Mouse (Mus musculus): ENCODE measurements around the gene Cox4i2. TPM values are rescaled to one million over a fixed set of nuclear protein-coding genes. Genes with fewer than 3 reads are reported as not detected.

The Cox4i2 gene
- total RNA-seq, 2 experiments from 2014 or later: 0.20 TPM; not detected in 1

GRCm38 (mm10) chr2:152766387-152767123, 12.6 kb downstream of the Cox4i2 start:
- ATAC-seq (ENCODE audit: poor library complexity, severe bottlenecking): peak; percentile 94

DNA sequence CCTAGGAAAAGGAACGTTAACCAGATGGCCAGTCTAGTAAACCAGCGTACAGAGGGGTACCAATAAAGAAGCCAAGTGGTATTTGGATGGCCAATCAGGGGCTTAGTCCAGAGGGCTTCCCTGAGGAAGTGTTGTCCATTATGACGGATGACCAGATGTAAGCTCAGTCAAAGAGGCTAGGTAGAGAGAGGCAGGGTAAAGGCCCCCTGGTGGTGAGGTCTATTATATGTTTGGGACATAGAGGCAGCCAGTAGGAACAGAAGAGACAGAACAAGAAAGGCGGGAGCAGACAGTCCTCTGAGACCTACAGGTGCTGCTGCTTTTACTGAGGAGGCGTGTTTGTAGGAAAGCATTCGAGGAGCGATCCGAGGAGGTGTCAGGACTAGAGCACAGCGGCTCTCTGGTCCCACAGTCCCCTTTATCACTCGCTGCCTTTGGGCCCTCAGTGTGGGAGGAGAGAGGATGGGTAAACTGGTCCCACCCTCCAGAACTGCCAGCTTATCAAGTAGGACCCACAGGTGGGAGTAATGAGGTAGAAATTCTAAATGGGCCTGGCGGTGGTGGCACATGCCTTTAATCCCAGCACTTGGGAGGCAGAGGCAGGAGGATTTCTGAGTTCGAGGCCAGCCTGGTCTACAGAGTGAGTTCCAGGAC, 13.8 kb downstream of the Cox4i2 start:
- ATAC-seq (ENCODE audit: poor library complexity, severe bottlenecking): peak; percentile 82

DNA sequence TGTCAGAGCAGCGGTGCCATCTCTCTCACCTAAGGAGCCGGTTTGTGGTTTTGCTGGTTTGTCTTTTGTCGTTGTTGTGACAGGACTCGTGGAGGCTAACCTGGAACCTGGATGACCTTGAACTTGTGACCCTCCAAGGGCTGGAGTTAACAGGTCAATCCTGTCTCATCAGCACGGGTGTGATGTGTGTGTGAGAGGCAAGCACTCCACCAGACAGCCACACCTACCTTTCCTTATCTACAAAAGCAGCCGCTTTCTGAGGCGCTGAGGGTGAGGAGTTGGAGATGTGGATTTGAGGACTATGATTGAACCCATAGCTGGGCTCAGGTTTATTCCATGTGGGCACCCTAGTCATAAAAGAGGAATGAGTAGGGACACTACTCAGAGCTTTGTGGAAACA, 15.7 kb downstream of the Cox4i2 start:
- no peak for ATAC-seq (ENCODE audit: poor library complexity, severe bottlenecking)

DNA sequence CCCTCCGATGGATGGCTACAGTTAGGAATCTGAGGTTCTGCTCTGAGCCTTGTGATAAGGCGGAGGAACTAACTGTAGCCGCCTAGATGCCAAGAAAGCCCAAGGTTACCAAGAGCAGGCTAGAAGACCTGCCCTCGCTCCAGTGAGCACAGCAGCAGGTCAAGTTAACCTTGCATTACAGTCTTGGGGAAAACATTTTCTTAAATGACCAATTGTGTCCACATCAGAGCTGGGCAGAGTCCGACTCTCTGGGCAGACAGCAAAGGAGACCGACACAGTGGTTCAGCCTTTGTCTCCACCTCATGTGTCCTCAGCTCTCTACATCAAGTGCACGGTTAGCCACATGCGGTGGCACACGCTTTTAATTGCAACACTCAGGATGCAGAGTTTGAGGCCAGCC, 17.6 kb downstream of the Cox4i2 start:
- ATAC-seq (ENCODE audit: poor library complexity, severe bottlenecking): no peak

GRCm38 (mm10) chr2:152772231-152772630, 18.3 kb downstream of the Cox4i2 start:
- ATAC-seq (ENCODE audit: poor library complexity, severe bottlenecking): no peak

GRCm38 (mm10) chr2:152775357-152775756, 21.4 kb downstream of the Cox4i2 start:
- ATAC-seq (ENCODE audit: poor library complexity, severe bottlenecking): no peak

GRCm38 (mm10) chr2:152776019-152776418, 22.0 kb downstream of the Cox4i2 start:
- ATAC-seq (ENCODE audit: poor library complexity, severe bottlenecking): no peak

- ATAC-seq (ENCODE audit: poor library complexity, severe bottlenecking): no peak
These were observed 22.5 kb downstream of the Cox4i2 start for GRCm38 (mm10) chr2:152776435-152776834.

DNA sequence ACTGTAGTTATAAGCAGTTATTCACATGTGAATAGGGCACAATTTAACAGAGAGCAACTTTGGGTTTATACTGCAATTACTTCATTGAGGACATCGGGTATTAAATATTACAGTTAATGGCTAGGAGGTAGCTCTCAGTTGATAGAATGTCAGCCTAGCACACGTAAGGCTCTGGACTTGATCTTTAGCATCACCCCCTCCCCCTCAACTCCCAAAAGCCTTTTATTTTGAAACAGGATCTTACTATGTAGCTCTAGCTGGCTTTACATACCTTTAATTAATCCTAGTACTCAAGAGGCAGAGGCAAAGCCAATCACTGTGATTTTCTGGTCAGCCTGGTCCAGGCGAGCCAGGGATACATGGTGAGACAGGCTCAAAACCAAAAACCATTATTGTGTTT, 23.1 kb downstream of the Cox4i2 start:
- no peak for ATAC-seq (ENCODE audit: poor library complexity, severe bottlenecking)

GRCm38 (mm10) chr2:152780466-152780865, 26.5 kb downstream of the Cox4i2 start:
- no peak for ATAC-seq (ENCODE audit: poor library complexity, severe bottlenecking)

DNA sequence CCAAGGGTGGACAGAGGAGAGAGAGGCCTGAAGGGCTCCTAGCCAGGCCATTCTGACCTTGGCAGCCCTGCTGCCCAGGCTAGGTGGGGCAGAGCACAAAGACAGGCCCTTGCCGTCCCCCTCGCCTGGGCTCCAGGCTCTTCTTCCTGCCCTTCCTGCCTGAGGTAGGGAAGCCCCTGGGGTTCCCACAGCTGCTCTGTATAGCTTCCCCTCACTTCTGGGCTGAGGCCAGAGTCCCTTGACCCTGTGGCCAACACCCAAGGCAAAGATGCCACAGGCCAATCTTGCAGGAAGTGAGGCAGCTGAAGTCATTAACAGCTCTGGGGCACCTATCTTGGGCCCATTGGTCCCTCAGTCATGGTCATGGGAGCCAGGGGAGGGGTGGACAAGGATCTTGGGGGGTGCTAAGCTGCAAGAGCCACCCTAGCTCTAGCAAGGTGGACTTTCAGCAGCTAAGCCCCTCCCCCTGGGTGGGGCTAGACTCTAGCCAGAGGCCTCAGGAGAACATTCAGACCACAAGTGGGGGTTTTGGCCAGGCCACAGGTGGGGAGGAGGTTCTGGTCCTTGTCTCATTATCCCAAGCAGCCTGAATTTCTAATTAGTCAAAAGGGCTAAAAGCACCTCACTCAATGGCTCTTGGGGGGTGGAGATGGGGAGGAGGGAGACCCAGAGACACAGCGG, 27.2 kb downstream of the Cox4i2 start:
- ATAC-seq (ENCODE audit: poor library complexity, severe bottlenecking): peak; percentile 34

DNA sequence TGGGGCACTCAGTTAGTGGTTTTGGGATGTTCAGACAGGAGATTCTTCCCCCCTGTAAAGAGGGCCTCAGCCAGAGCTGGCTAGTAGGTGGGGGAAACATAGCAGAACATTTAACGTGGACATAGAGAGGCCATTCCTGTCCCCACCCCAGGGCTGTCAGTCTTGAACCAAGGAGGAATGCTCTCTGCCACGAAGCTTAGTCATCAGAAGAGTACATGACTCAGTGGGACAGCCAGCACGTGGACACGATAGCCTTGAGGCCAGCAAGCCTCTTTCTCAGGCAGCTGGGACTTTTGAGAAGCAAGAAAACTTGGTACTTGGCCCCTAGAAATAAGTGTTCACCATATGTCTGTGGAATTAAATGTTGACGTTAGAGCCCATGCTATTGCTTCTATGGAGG, 28.7 kb downstream of the Cox4i2 start:
- no peak for ATAC-seq (ENCODE audit: poor library complexity, severe bottlenecking)

DNA sequence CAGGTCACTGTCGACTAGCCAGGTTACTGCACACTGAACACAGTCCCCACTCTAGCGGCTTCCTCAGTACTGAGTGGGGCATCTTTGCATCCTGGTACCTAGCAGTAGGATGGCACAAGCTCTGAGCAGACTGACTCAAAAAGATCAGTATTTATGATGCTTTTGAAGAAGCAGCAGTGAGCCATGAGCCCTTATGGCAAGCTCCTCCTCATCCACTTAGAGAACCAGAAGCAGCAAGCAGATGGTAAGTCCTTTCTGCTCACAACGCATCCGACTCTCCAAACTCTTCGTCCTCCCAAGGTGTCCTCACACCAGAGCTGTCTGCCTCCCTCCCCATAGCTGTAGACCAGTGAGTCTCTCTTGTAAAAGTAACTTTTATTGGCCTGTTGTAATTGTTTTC, 29.3 kb downstream of the Cox4i2 start:
- ATAC-seq (ENCODE audit: poor library complexity, severe bottlenecking): no peak

DNA sequence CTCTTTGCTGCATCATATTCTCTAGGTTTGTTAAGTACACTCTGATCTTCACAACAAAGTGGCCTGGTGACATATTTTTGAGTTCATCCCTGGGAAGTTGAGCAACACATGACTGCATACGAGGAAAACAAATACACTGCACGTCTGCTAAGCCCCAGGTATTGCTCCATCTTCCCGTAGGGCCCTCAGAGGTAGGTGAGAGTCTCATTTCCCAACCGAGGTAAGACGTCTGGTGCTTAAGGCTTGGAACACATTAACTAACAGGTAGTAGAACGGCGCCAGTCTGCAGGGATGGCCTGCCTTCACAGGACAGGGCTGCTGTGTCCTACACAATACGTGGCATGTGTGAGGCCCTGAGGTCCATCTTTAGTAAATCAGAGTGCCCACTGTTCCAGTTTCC, 30.7 kb downstream of the Cox4i2 start:
- ATAC-seq (ENCODE audit: poor library complexity, severe bottlenecking): peak; percentile 28

DNA sequence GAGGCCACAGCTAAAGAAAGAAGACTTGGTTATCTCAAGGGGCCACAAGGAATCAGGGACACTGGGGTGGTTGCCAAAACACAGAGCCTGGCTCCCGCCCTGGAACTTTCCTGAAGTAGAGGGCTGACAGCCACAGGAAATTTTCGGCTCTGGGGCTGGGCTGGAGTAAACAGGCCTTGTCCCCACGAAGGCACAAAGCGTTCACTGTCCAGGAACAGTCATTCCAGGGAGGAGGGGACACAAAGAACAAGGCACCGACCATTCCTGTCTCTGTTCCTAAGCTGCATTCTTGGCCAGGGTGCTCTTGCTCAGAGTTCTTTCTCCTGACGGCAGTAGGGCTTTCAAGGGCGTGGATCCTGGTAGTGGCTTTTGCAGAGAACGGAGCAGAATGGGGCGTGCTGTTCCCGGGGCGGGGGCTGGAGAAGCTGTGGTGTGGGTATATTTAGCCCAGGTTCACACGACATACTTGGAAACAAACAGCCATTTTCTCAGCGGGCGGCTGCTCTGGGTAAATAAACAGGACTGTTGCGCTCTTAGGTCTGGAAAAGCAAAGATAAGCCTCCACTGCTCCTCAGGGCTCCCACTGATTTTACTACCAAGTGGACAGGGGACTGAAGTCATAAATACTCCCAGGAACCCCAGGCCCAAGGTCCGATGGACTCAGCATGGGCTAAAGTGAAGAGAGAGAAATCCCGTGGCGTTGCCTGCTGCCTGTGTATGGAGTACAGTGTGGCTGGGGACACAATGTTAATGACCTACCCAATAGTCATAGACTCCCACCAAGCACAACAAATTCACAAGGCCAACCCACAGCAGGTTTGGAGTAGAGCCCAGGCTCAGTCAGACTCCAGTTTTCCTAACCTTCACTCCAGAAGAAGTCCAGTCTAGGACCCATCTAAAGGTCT, 31.7 kb downstream of the Cox4i2 start:
- ATAC-seq (ENCODE audit: poor library complexity, severe bottlenecking): no peak

DNA sequence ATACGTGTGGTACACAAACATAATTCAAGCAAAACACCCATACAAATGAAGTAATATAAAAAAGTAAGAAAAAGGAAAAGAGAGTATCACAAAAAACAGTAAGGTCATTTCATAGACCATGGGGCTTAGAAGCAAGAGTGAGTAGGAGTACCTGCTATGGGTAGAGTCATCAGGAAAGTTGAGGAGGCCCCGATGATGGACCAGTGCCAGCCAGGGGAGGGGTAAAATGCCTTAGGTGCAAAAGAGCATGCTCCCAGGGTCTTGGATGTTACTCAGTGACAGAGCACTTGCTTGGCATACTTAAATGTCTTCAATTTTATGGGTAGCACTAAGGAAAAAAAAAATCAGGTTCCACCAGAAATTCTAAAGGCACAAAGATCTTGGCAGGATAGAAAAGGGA, 33.2 kb downstream of the Cox4i2 start:
- no peak for ATAC-seq (ENCODE audit: poor library complexity, severe bottlenecking)

- ATAC-seq (ENCODE audit: poor library complexity, severe bottlenecking): no peak
These were observed 33.6 kb downstream of the Cox4i2 start for GRCm38 (mm10) chr2:152787543-152787942.

DNA sequence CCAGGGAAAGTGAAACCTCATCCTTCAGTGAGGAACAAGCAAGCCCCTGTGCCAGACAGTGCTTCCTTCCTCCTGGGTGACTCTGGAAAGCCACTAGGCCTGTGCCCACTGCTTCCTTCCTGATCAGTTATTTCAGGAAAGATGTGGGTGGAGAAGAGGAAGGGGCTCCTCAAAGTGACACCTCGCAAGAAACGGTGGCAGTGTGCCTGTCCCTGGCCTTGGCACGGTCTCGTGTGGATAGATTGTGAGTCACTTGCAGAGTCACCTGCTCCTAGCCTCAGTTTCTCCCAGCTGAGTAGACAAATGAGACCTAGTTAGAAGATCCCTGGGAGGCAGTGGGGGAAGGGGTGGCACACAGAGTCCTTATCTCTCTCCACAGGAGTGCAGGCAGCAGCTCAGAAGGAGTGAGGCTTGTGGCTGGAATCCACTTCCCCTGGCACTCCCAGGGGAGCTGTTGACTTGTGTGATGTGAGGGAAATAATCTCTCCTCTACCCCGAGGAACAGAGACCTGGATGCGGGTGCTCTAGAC, 35.0 kb downstream of the Cox4i2 start:
- ATAC-seq (ENCODE audit: poor library complexity, severe bottlenecking): peak; percentile 60

DNA sequence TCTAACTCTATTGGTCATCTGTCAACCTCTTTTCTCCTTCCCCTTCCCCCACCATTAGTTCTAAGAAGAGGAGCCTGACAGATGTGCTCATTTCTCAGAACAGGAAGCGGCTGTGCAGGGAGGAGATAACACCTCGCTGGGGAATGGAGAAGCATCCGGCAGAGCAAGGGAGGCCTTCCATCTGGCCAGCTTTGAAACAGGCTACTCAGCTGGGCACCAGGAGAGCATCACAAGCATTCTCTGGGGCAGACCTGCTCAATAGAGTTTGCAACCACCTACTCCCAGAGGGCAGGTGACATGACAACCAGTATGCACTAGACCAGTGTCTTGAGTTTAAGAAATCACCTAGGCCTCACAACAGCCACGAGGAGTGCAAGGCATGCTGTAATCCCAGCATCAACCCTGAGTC, 35.6 kb downstream of the Cox4i2 start:
- ATAC-seq (ENCODE audit: poor library complexity, severe bottlenecking): peak; percentile 74

GRCm38 (mm10) chr2:152792461-152792860, 38.5 kb downstream of the Cox4i2 start:
- no peak for ATAC-seq (ENCODE audit: poor library complexity, severe bottlenecking)

- ATAC-seq (ENCODE audit: poor library complexity, severe bottlenecking): no peak
These were observed 39.4 kb downstream of the Cox4i2 start for GRCm38 (mm10) chr2:152793381-152793780.
